ENCODE assay signal across 14 mouse cellular contexts in genomic region chr4:133118775-133119375, GRCm38 (mm10). TPM values are rescaled to one million over a fixed set of nuclear protein-coding genes. Genes with fewer than 3 reads are reported as not detected.
DNase-seq lines count a peak whose midpoint lies in the region; ATAC-seq and TF ChIP-seq lines count a peak whose summit lies in the region.
"Had no signal": no experiment of that assay in that cellular context is flagged by ENCODE, and none has a peak within 500 bp of the region (broad histone marks: within the 10 kb centered on the region; RNA-seq: fewer than 3 reads in every experiment).

No protein-coding gene starts in this region.

- H3K4me2 ChIP-seq in heart, embryonic 13.5 days = no peak overlapping the region
- no peak overlapping the region for H3K4me2 ChIP-seq in heart, embryonic 12.5 days
- no peak overlapping the region for H3K4me2 ChIP-seq in liver, embryonic 12.5 days
- H3K4me2 ChIP-seq in liver, embryonic 11.5 days = no peak overlapping the region
- H3K4me2 ChIP-seq in embryonic facial prominence, embryonic 15.5 days (replicated peaks) = no peak overlapping the region

- no peak for TF ChIP-seq POLR2A in ES-Bruce4 (IDR thresholded peaks at IDR 0.05; ENCODE audit: insufficient read depth, low read length)
- TF ChIP-seq POLR2A in thymus, adult 2 months (IDR thresholded peaks at IDR 0.05; ENCODE audit: control insufficient read depth, extremely low read depth, insufficient read depth, low read length, poor library complexity) = no peak

- WGBS in heart, embryonic 13.5 days = 74% methylated on average over 6 of the region's 6 CpGs
- WGBS in heart, embryonic 12.5 days = 78% methylated on average over 6 of the region's 6 CpGs
- WGBS in liver, embryonic 12.5 days (ENCODE audit: insufficient replicate concordance) = 66% methylated on average over 6 of the region's 6 CpGs
- 82% methylated on average over 6 of the region's 6 CpGs for WGBS in liver, embryonic 11.5 days
- WGBS in embryonic facial prominence, embryonic 15.5 days = 60% methylated on average over 6 of the region's 6 CpGs
- WGBS in thymus, adult 2 months = 96% methylated on average over 6 of the region's 6 CpGs

- H3K4me1 ChIP-seq in heart, embryonic 13.5 days = peaks cover 55% of the 10 kb centered on the region
- H3K4me1 ChIP-seq in heart, embryonic 12.5 days (replicated peaks) = peaks cover 36% of the 10 kb centered on the region
- H3K4me1 ChIP-seq in liver, embryonic 12.5 days = peaks cover 31% of the 10 kb centered on the region
- peaks cover 19% of the 10 kb centered on the region for H3K4me1 ChIP-seq in liver, embryonic 11.5 days (replicated peaks; ENCODE audit: control insufficient read depth, insufficient read depth, low read length)
- H3K4me1 ChIP-seq in ES-Bruce4 (ENCODE audit: control insufficient read depth, insufficient read depth, low read length) = peaks cover 23% of the 10 kb centered on the region
- H3K4me1 ChIP-seq in embryonic facial prominence, embryonic 15.5 days = peaks cover 64% of the 10 kb centered on the region
- H3K4me1 ChIP-seq in thymus, adult 2 months (replicated peaks; ENCODE audit: control insufficient read depth, insufficient read depth, low read length) = peaks cover 16% of the 10 kb centered on the region

- TF ChIP-seq EP300 in ES-Bruce4 (IDR thresholded peaks at IDR 0.05; ENCODE audit: insufficient read depth, low read depth, low read length) = no peak

- H3K4me3 ChIP-seq in heart, embryonic 13.5 days = no peak overlapping the region
- no peak overlapping the region for H3K4me3 ChIP-seq in heart, embryonic 12.5 days
- no peak overlapping the region for H3K4me3 ChIP-seq in liver, embryonic 12.5 days
- H3K4me3 ChIP-seq in liver, embryonic 11.5 days (ENCODE audit: low read depth, low read length) = no peak overlapping the region
- no peak overlapping the region for H3K4me3 ChIP-seq in ES-Bruce4 (ENCODE audit: low read depth, low read length)
- H3K4me3 ChIP-seq in embryonic facial prominence, embryonic 15.5 days (replicated peaks) = no peak overlapping the region
- H3K4me3 ChIP-seq in thymus, adult 2 months (ENCODE audit: control insufficient read depth, insufficient read depth, low read length) = no peak overlapping the region
- H3K4me3 ChIP-seq: left cerebral cortex, adult 2 months; midbrain, embryonic 15.5 days had no signal

- ATAC-seq in heart, embryonic 13.5 days (ENCODE audit: extremely low read depth, insufficient number of reproducible peaks, low FRiP score, low TSS enrichment) = no peak
- no peak for ATAC-seq in heart, embryonic 12.5 days (ENCODE audit: insufficient number of reproducible peaks, low FRiP score)
- peak; percentile 42; the same call in 1 of the 2 replicates for ATAC-seq in liver, embryonic 12.5 days
- ATAC-seq in liver, embryonic 11.5 days (replicated peaks; ENCODE audit: low FRiP score) = no peak
- ATAC-seq in embryonic facial prominence, embryonic 15.5 days (ENCODE audit: insufficient number of reproducible peaks, low FRiP score, low TSS enrichment, low read depth) = no peak

- DNase-seq in liver, embryonic 11.5 days (ENCODE audit: low spot score) = no peak
- no peak for DNase-seq in frontal cortex, postnatal 25 days (ENCODE audit: low spot score in 2 of 2)
- no peak for DNase-seq in thymus, adult 2 months
- DNase-seq: spleen, adult 18-20 months; thymus, postnatal 36 days had no signal

- TF ChIP-seq CTCF in ES-Bruce4 (IDR thresholded peaks at IDR 0.05; ENCODE audit: low read depth, low read length) = no peak
- TF ChIP-seq CTCF in thymus, adult 2 months (IDR thresholded peaks at IDR 0.05; ENCODE audit: borderline replicate concordance, control insufficient read depth, extremely low read depth, insufficient read depth, low read length, poor library complexity) = no peak

- H3K9me3 ChIP-seq in heart, embryonic 13.5 days = peaks cover 3% of the 10 kb centered on the region; the same call in 1 of the 2 replicates
- no peaks in the 10 kb centered on the region for H3K9me3 ChIP-seq in heart, embryonic 12.5 days (replicated peaks)
- no peaks in the 10 kb centered on the region for H3K9me3 ChIP-seq in liver, embryonic 12.5 days (replicated peaks)
- no peaks in the 10 kb centered on the region for H3K9me3 ChIP-seq in liver, embryonic 11.5 days (ENCODE audit: control insufficient read depth, low read length)
- no peaks in the 10 kb centered on the region for H3K9me3 ChIP-seq in ES-Bruce4 (replicated peaks; ENCODE audit: control insufficient read depth, insufficient read depth, low read length, poor library complexity, severe bottlenecking)
- H3K9me3 ChIP-seq in embryonic facial prominence, embryonic 15.5 days (replicated peaks) = no peaks in the 10 kb centered on the region
- H3K9me3 ChIP-seq: midbrain, embryonic 15.5 days had no signal

- no peaks in the 10 kb centered on the region for H3K36me3 ChIP-seq in heart, embryonic 13.5 days
- H3K36me3 ChIP-seq in heart, embryonic 12.5 days = no peaks in the 10 kb centered on the region
- no peaks in the 10 kb centered on the region for H3K36me3 ChIP-seq in liver, embryonic 12.5 days
- H3K36me3 ChIP-seq in liver, embryonic 11.5 days (ENCODE audit: control insufficient read depth, insufficient read depth, low read length) = no peaks in the 10 kb centered on the region
- H3K36me3 ChIP-seq in ES-Bruce4 (ENCODE audit: control insufficient read depth, insufficient read depth, low read length, poor library complexity, severe bottlenecking) = no peaks in the 10 kb centered on the region
- H3K36me3 ChIP-seq in embryonic facial prominence, embryonic 15.5 days = no peaks in the 10 kb centered on the region
- H3K36me3 ChIP-seq in thymus, adult 2 months (ENCODE audit: control insufficient read depth, insufficient read depth, low read length) = no peaks in the 10 kb centered on the region
- H3K36me3 ChIP-seq: midbrain, embryonic 15.5 days had no signal

- no peaks in the 10 kb centered on the region for H3K27me3 ChIP-seq in heart, embryonic 13.5 days (replicated peaks)
- no peaks in the 10 kb centered on the region for H3K27me3 ChIP-seq in heart, embryonic 12.5 days (replicated peaks)
- no peaks in the 10 kb centered on the region; the same call in 1 of the 2 replicates for H3K27me3 ChIP-seq in liver, embryonic 12.5 days (replicated peaks)
- no peaks in the 10 kb centered on the region for H3K27me3 ChIP-seq in liver, embryonic 11.5 days (replicated peaks; ENCODE audit: control insufficient read depth, insufficient read depth, low read length)
- no peaks in the 10 kb centered on the region for H3K27me3 ChIP-seq in ES-Bruce4 (ENCODE audit: control insufficient read depth, insufficient read depth, low read length, poor library complexity, severe bottlenecking)
- no peaks in the 10 kb centered on the region for H3K27me3 ChIP-seq in embryonic facial prominence, embryonic 15.5 days
- H3K27me3 ChIP-seq in thymus, adult 2 months (ENCODE audit: control insufficient read depth, insufficient read depth, low read length) = no peaks in the 10 kb centered on the region
- H3K27me3 ChIP-seq: CH12.LX; midbrain, embryonic 15.5 days had no signal

- peak overlapping the region; percentile 54 for H3K27ac ChIP-seq in heart, embryonic 13.5 days (replicated peaks)
- H3K27ac ChIP-seq in heart, embryonic 12.5 days (ENCODE audit: poor library complexity, severe bottlenecking) = no peak overlapping the region; the same call in 1 of the 2 replicates
- H3K27ac ChIP-seq in liver, embryonic 12.5 days = no peak overlapping the region
- no peak overlapping the region for H3K27ac ChIP-seq in liver, embryonic 11.5 days (ENCODE audit: low read depth, low read length)
- H3K27ac ChIP-seq in ES-Bruce4 (ENCODE audit: insufficient read depth, low read length) = peak overlapping the region; percentile 95
- peak overlapping the region; percentile 73 for H3K27ac ChIP-seq in embryonic facial prominence, embryonic 15.5 days (replicated peaks)
- H3K27ac ChIP-seq in thymus, adult 2 months (ENCODE audit: control insufficient read depth, insufficient read depth, low read length) = no peak overlapping the region
- H3K27ac ChIP-seq: liver, embryonic 14.5 days had no signal

- H3K9ac ChIP-seq in heart, embryonic 13.5 days = no peak overlapping the region
- no peak overlapping the region for H3K9ac ChIP-seq in heart, embryonic 12.5 days
- no peak overlapping the region for H3K9ac ChIP-seq in liver, embryonic 12.5 days
- no peak overlapping the region for H3K9ac ChIP-seq in liver, embryonic 11.5 days (ENCODE audit: low read depth, low read length)
- peak overlapping the region; percentile 46; the same call in 1 of the 2 replicates for H3K9ac ChIP-seq in ES-Bruce4 (ENCODE audit: low read depth, poor library complexity, severe bottlenecking)
- H3K9ac ChIP-seq in embryonic facial prominence, embryonic 15.5 days = no peak overlapping the region
- H3K9ac ChIP-seq: liver, embryonic 14.5 days had no signal

RNA-seq across cellular contexts. Expression of gene Wasf2, which starts 11.4 kb away (rescaled TPM):
- polyA plus RNA-seq in heart, embryonic 13.5 days (2015; fragmentation: Nextera tagmentation; extraction: Ambion mirVana) = 64.6 and 72.7 TPM in 2 replicates
- polyA plus RNA-seq in heart, embryonic 12.5 days (2016; fragmentation: Nextera tagmentation; extraction: Ambion mirVana) = 68.5 and 70.1 TPM in 2 replicates
- 35.9 and 42.2 TPM in 2 replicates for polyA plus RNA-seq in liver, embryonic 12.5 days (2016; fragmentation: Nextera tagmentation; extraction: Ambion mirVana)
- polyA plus RNA-seq in liver, embryonic 11.5 days (2014; fragmentation: Nextera tagmentation; extraction: Ambion mirVana) = 32.1 and 42.2 TPM in 2 replicates
- polyA plus RNA-seq in ES-Bruce4 (2011; ENCODE audit: insufficient read depth, insufficient read length, low read depth, missing spikeins) = 102 and 103 TPM in 2 replicates
- 116 and 118 TPM in 2 replicates for polyA plus RNA-seq in embryonic facial prominence, embryonic 15.5 days (2015; fragmentation: Nextera tagmentation; extraction: Ambion mirVana)
- polyA plus RNA-seq in thymus, adult 2 months (2012; rRNA removed) = 163 and 186 TPM in 2 replicates

Comparison
In these comparisons a context has a peak if more than half of its experiments do, and no peak if none do; other contexts are left out.
1. H3K27ac ChIP-seq: peak in heart, embryonic 13.5 days (single experiment), ES-Bruce4 (single experiment) and embryonic facial prominence, embryonic 15.5 days (single experiment); none in heart, embryonic 12.5 days (single experiment), liver, embryonic 12.5 days (single experiment), liver, embryonic 11.5 days (single experiment) and thymus, adult 2 months (single experiment).